Mouse (Mus musculus) midbrain, embryonic 12.5 days (tissue): ENCODE results near the gene Cadps. TPM values are rescaled to one million over a fixed set of nuclear protein-coding genes. Genes with fewer than 3 reads are reported as not detected.

Experiments
- ATAC-seq: fragments of 200-750 bp; cut with Nextera tagmentation; 2 replicates; pipeline ENCODE4 v1.8.0; 2017; ENCODE audit warnings: low read depth, moderate TSS enrichment, moderate library complexity; ENCODE audit not compliant: low FRiP score
- H3K27ac ChIP-seq: fragments of 300-500 bp; sonication (generic); replicated peaks from 2 replicates; pipeline ENCODE4 v1.5.1; 2016; ENCODE audit warnings: mild to moderate bottlenecking
- H3K27me3 ChIP-seq: fragments of 300-500 bp; sonication (generic); 2 replicates; pipeline ENCODE4 v1.6.1; 2016; ENCODE audit warnings: mild to moderate bottlenecking
- H3K36me3 ChIP-seq: fragments of 300-500 bp; sonication (generic); 2 replicates; pipeline ENCODE4 v1.6.1; 2016
- H3K4me1 ChIP-seq: fragments of 300-500 bp; sonication (generic); 2 replicates; pipeline ENCODE4 v1.6.1; 2016
- H3K4me2 ChIP-seq: fragments of 300-500 bp; sonication (generic); replicated peaks from 2 replicates; pipeline ENCODE4 v1.6.1; 2016; ENCODE audit warnings: mild to moderate bottlenecking, moderate library complexity
- H3K4me3 ChIP-seq: fragments of 300-500 bp; sonication (generic); 2 replicates; pipeline ENCODE4 v1.5.1; 2016; ENCODE audit warnings: mild to moderate bottlenecking
- H3K9ac ChIP-seq: fragments of 300-500 bp; sonication (generic); replicated peaks from 2 replicates; pipeline ENCODE4 v1.6.1; 2016; ENCODE audit warnings: mild to moderate bottlenecking, moderate library complexity
- H3K9me3 ChIP-seq: fragments of 300-500 bp; sonication (generic); 2 replicates; pipeline ENCODE4 v1.6.1; 2016; ENCODE audit warnings: mild to moderate bottlenecking
- WGBS: fragments of 180-500 bp; shearing (Covaris S2); methylation state at CpG from one replicate; pipeline ENCODE4 v1.1.7; 2016; 5-methylcytosine and 5-hydroxymethylcytosine counted together
- polyA plus RNA-seq: library from polyadenylated mRNA; unstranded; fragments of >200 nt; fragmentation: Nextera tagmentation; extraction: Ambion mirVana; gene quantifications from 2 replicates; pipeline ENCODE4 v1.2.1, GENCODE M21; 2016

Gene Cadps
- polyA plus RNA-seq, 1 experiment from 2014 or later: 15.0 TPM

- no peak overlapping the region for H3K4me2 ChIP-seq
- no peak overlapping the region for H3K27ac ChIP-seq
- H3K36me3 ChIP-seq: no peaks in the 10 kb centered on the region
- no peak overlapping the region for H3K9ac ChIP-seq
- H3K9me3 ChIP-seq: no peaks in the 10 kb centered on the region
- H3K4me1 ChIP-seq: no peaks in the 10 kb centered on the region
- peaks cover 63% of the 10 kb centered on the region for H3K27me3 ChIP-seq
- no peak for ATAC-seq
- WGBS: 72% methylated on average over 3 of the region's 3 CpGs
- H3K4me3 ChIP-seq: no peak overlapping the region
Measured at GRCm38 (mm10) chr14:12404052-12404451, 418.8 kb downstream of the Cadps start.

GRCm38 (mm10) chr14:12400116-12400515, 422.8 kb downstream of the Cadps start:
- 88% methylated on average over 5 of the region's 5 CpGs for WGBS

GRCm38 (mm10) chr14:12397561-12397960, 425.3 kb downstream of the Cadps start:
- H3K9ac ChIP-seq: no peak overlapping the region
- no peaks in the 10 kb centered on the region for H3K9me3 ChIP-seq
- H3K27me3 ChIP-seq: peaks cover 90% of the 10 kb centered on the region

More at GRCm38 (mm10) chr14:12400116-12400515, 422.8 kb downstream of the Cadps start:
- Histone ChIP-seq H3K4me2 (no peak overlapping the region), H3K4me1 (peaks cover 4% of the 10 kb centered on the region; the same call in 1 of the 2 replicates), H3K36me3 (no peaks in the 10 kb centered on the region), H3K4me3 (no peak overlapping the region), H3K9ac (no peak overlapping the region), H3K9me3 (no peaks in the 10 kb centered on the region), H3K27me3 (peaks cover 85% of the 10 kb centered on the region), H3K27ac (no peak overlapping the region)
- ATAC-seq: no peak

GRCm38 (mm10) chr14:12394318-12394717, 428.6 kb downstream of the Cadps start:
- no peak overlapping the region; the same call in 1 of the 2 replicates for H3K27ac ChIP-seq
- peaks cover 54% of the 10 kb centered on the region for H3K4me1 ChIP-seq
- H3K36me3 ChIP-seq: no peaks in the 10 kb centered on the region
- H3K9me3 ChIP-seq: no peaks in the 10 kb centered on the region
- no peak overlapping the region for H3K4me2 ChIP-seq
- H3K27me3 ChIP-seq: peaks cover 93% of the 10 kb centered on the region
- 30% methylated on average over 2 of the region's 2 CpGs for WGBS
- no peak for ATAC-seq
- no peak overlapping the region for H3K9ac ChIP-seq
- H3K4me3 ChIP-seq: no peak overlapping the region

More at GRCm38 (mm10) chr14:12397561-12397960, 425.3 kb downstream of the Cadps start:
- Histone ChIP-seq H3K4me1 (peaks cover 26% of the 10 kb centered on the region), H3K27ac (no peak overlapping the region), H3K36me3 (no peaks in the 10 kb centered on the region), H3K4me3 (no peak overlapping the region), H3K4me2 (no peak overlapping the region)
- 80% methylated on average over 3 of the region's 3 CpGs for WGBS
- no peak for ATAC-seq

GRCm38 (mm10) chr14:12393271-12393861, 429.5 kb downstream of the Cadps start:
- peaks cover 64% of the 10 kb centered on the region for H3K4me1 ChIP-seq
- no peak overlapping the region for H3K4me3 ChIP-seq
- no peaks in the 10 kb centered on the region for H3K36me3 ChIP-seq
- H3K27ac ChIP-seq: no peak overlapping the region
- WGBS: 13% methylated on average over 12 of the region's 12 CpGs
- H3K27me3 ChIP-seq: peaks cover 92% of the 10 kb centered on the region
- ATAC-seq: peak; percentile 85
- no peak overlapping the region for H3K9ac ChIP-seq
- no peaks in the 10 kb centered on the region for H3K9me3 ChIP-seq
- H3K4me2 ChIP-seq: no peak overlapping the region

GRCm38 (mm10) chr14:12391167-12391566, 431.7 kb downstream of the Cadps start:
- WGBS: 33% methylated on average over 7 of the region's 7 CpGs
- Histone ChIP-seq H3K9ac (no peak overlapping the region), H3K4me2 (no peak overlapping the region), H3K27me3 (peaks cover 92% of the 10 kb centered on the region), H3K36me3 (no peaks in the 10 kb centered on the region), H3K9me3 (no peaks in the 10 kb centered on the region), H3K4me3 (no peak overlapping the region), H3K4me1 (peaks cover 76% of the 10 kb centered on the region), H3K27ac (no peak overlapping the region)
- ATAC-seq: no peak

GRCm38 (mm10) chr14:12388806-12389436, 434.0 kb downstream of the Cadps start:
- Histone ChIP-seq H3K27ac (no peak overlapping the region), H3K4me1 (peaks cover 62% of the 10 kb centered on the region), H3K36me3 (no peaks in the 10 kb centered on the region), H3K9ac (no peak overlapping the region), H3K27me3 (peaks cover 93% of the 10 kb centered on the region), H3K4me2 (peak overlapping the region; percentile 32; the same call in 1 of the 2 replicates), H3K4me3 (no peak overlapping the region), H3K9me3 (no peaks in the 10 kb centered on the region)
- 2% methylated on average over 14 of the region's 14 CpGs for WGBS
- ATAC-seq: peak; percentile 55

- peak; percentile 48 for ATAC-seq
- Histone ChIP-seq H3K36me3 (no peaks in the 10 kb centered on the region), H3K9ac (no peak overlapping the region), H3K4me3 (no peak overlapping the region), H3K9me3 (no peaks in the 10 kb centered on the region), H3K4me1 (peaks cover 57% of the 10 kb centered on the region), H3K27ac (no peak overlapping the region), H3K27me3 (peaks cover 94% of the 10 kb centered on the region), H3K4me2 (no peak overlapping the region)
- WGBS: 14% methylated on average over 4 of the region's 4 CpGs
Measured at GRCm38 (mm10) chr14:12388192-12388795, 434.6 kb downstream of the Cadps start.

GRCm38 (mm10) chr14:12387176-12387575, 435.7 kb downstream of the Cadps start:
- H3K4me1 ChIP-seq: peaks cover 46% of the 10 kb centered on the region
- no peaks in the 10 kb centered on the region for H3K9me3 ChIP-seq
- no peaks in the 10 kb centered on the region for H3K36me3 ChIP-seq
- no peak overlapping the region for H3K27ac ChIP-seq
- no peak overlapping the region for H3K4me3 ChIP-seq
- no peak for ATAC-seq
- H3K27me3 ChIP-seq: peaks cover 94% of the 10 kb centered on the region
- H3K4me2 ChIP-seq: no peak overlapping the region
- H3K9ac ChIP-seq: no peak overlapping the region
- 59% methylated on average over 6 of the region's 6 CpGs for WGBS

- 24% methylated on average over 9 of the region's 9 CpGs for WGBS
- Histone ChIP-seq H3K36me3 (no peaks in the 10 kb centered on the region), H3K4me3 (no peak overlapping the region), H3K27ac (no peak overlapping the region), H3K9ac (no peak overlapping the region), H3K27me3 (peaks cover 91% of the 10 kb centered on the region), H3K9me3 (no peaks in the 10 kb centered on the region), H3K4me1 (peaks cover 7% of the 10 kb centered on the region; the same call in 1 of the 2 replicates), H3K4me2 (no peak overlapping the region)
- ATAC-seq: no peak
Measured at GRCm38 (mm10) chr14:12377883-12378282, 445.0 kb downstream of the Cadps start.

- Histone ChIP-seq H3K9me3 (no peaks in the 10 kb centered on the region), H3K4me2 (no peak overlapping the region), H3K4me1 (peaks cover 7% of the 10 kb centered on the region; the same call in 1 of the 2 replicates), H3K27ac (no peak overlapping the region), H3K4me3 (no peak overlapping the region), H3K9ac (no peak overlapping the region), H3K27me3 (peaks cover 87% of the 10 kb centered on the region), H3K36me3 (no peaks in the 10 kb centered on the region)
- 96% methylated on average over 2 of the region's 2 CpGs for WGBS
- no peak for ATAC-seq
Measured at GRCm38 (mm10) chr14:12377289-12377688, 445.6 kb downstream of the Cadps start.

- peaks cover 84% of the 10 kb centered on the region for H3K27me3 ChIP-seq
- no peak overlapping the region for H3K4me3 ChIP-seq
- H3K4me2 ChIP-seq: no peak overlapping the region
- H3K4me1 ChIP-seq: peaks cover 7% of the 10 kb centered on the region; the same call in 1 of the 2 replicates
- H3K36me3 ChIP-seq: no peaks in the 10 kb centered on the region
- H3K9me3 ChIP-seq: no peaks in the 10 kb centered on the region
- H3K9ac ChIP-seq: no peak overlapping the region
- no peak overlapping the region for H3K27ac ChIP-seq
- 53% methylated on average over 2 of the region's 2 CpGs for WGBS
- ATAC-seq: no peak
Measured at GRCm38 (mm10) chr14:12375451-12375850, 447.4 kb downstream of the Cadps start.
